Mouse (Mus musculus): Measurements from ENCODE around the gene Dkkl1. TPM values are rescaled to one million over a fixed set of nuclear protein-coding genes. Genes with fewer than 3 reads are reported as not detected.

The Dkkl1 gene
- polyA plus RNA-seq, 1 experiment: 4.2 TPM

- no peak overlapping the region for H3K4me3 ChIP-seq (ENCODE audit: low read depth, low read length)
- TF ChIP-seq EP300 (IDR thresholded peaks at IDR 0.05; ENCODE audit: insufficient read depth, low read depth, low read length) (no peak), POLR2A (IDR thresholded peaks at IDR 0.05; ENCODE audit: insufficient read depth, low read length) (no peak), CTCF (IDR thresholded peaks at IDR 0.05; ENCODE audit: low read depth, low read length) (no peak)
- H3K27me3 ChIP-seq (ENCODE audit: control insufficient read depth, insufficient read depth, low read length, poor library complexity, severe bottlenecking): peaks cover 1% of the 10 kb centered on the region; the same call in 1 of the 2 replicates
- no peak overlapping the region for H3K27ac ChIP-seq (ENCODE audit: insufficient read depth, low read length)
- no peaks in the 10 kb centered on the region for H3K4me1 ChIP-seq (ENCODE audit: control insufficient read depth, insufficient read depth, low read length)
- H3K36me3 ChIP-seq (ENCODE audit: control insufficient read depth, insufficient read depth, low read length, poor library complexity, severe bottlenecking): no peaks in the 10 kb centered on the region
- H3K9ac ChIP-seq (ENCODE audit: low read depth, poor library complexity, severe bottlenecking): no peak overlapping the region
- peaks cover 4% of the 10 kb centered on the region; the same call in 1 of the 2 replicates for H3K9me3 ChIP-seq (replicated peaks; ENCODE audit: control insufficient read depth, insufficient read depth, low read length, poor library complexity, severe bottlenecking)
These were observed 47.1 kb downstream of the Dkkl1 start for GRCm38 (mm10) chr7:45164833-45165232.

DNA sequence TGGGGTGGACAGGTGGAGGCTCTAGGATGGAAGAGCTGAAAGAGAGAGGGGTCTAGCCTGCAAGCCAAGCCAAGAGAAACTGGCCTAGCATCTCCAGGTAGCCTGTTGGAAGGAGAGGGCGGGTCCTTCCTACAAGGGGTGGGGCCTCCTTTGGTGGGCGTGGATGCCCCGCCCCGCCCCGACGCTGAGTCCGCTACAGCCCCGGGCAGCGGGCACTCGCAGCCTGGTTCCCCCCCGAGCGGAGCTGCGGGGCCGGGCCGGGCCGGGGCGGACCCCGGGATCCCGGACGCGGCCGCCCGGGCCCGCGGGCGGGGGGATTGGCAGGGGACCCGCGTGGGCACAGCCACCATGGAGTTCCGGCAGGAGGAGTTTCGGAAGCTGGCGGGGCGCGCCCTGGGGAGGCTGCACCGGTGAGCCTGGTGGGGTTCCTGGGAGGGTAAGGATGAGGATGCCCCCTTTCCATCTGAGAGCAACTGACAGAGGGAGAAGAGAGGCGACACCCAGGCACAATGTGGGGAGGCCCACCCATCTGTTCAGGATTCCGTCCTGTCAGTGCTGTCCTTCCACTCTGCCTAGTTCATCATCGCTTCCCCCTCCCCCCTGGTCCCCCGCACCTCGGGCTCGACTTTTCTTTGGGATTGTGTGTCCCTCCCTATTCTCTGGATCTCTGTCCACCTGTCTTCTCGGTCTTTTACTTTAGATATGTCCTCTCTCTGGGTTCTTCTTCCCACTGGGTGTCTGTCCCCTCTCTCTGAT is 48.0 kb downstream of the Dkkl1 start, which contains the start of gene Slc17a7:
Gene Slc17a7, plus strand, starts transcription at position 215 of the 756 bp plus-strand sequence.
- Histone ChIP-seq H3K4me1 (ENCODE audit: control insufficient read depth, insufficient read depth, low read length) (no peaks in the 10 kb centered on the region), H3K36me3 (ENCODE audit: control insufficient read depth, insufficient read depth, low read length, poor library complexity, severe bottlenecking) (no peaks in the 10 kb centered on the region), H3K9me3 (replicated peaks; ENCODE audit: control insufficient read depth, insufficient read depth, low read length, poor library complexity, severe bottlenecking) (no peaks in the 10 kb centered on the region), H3K27me3 (ENCODE audit: control insufficient read depth, insufficient read depth, low read length, poor library complexity, severe bottlenecking) (peaks cover 1% of the 10 kb centered on the region; the same call in 1 of the 2 replicates), H3K4me3 (ENCODE audit: low read depth, low read length) (peak within 1 kb of the TSS; percentile 59), H3K27ac (ENCODE audit: insufficient read depth, low read length) (no peak within 1 kb of the TSS), H3K9ac (ENCODE audit: low read depth, poor library complexity, severe bottlenecking) (peak within 1 kb of the TSS; percentile 47)
- TF ChIP-seq POLR2A (IDR thresholded peaks at IDR 0.05; ENCODE audit: insufficient read depth, low read length): no peak
- TF ChIP-seq EP300 (IDR thresholded peaks at IDR 0.05; ENCODE audit: insufficient read depth, low read depth, low read length): no peak
- no peak for TF ChIP-seq CTCF (IDR thresholded peaks at IDR 0.05; ENCODE audit: low read depth, low read length)

- no peak overlapping the region for H3K27ac ChIP-seq (ENCODE audit: insufficient read depth, low read length)
- no peaks in the 10 kb centered on the region for H3K9me3 ChIP-seq (replicated peaks; ENCODE audit: control insufficient read depth, insufficient read depth, low read length, poor library complexity, severe bottlenecking)
- H3K4me1 ChIP-seq (ENCODE audit: control insufficient read depth, insufficient read depth, low read length): no peaks in the 10 kb centered on the region
- TF ChIP-seq POLR2A (IDR thresholded peaks at IDR 0.05; ENCODE audit: insufficient read depth, low read length) (no peak), CTCF (IDR thresholded peaks at IDR 0.05; ENCODE audit: low read depth, low read length) (no peak), EP300 (IDR thresholded peaks at IDR 0.05; ENCODE audit: insufficient read depth, low read depth, low read length) (no peak)
- H3K36me3 ChIP-seq (ENCODE audit: control insufficient read depth, insufficient read depth, low read length, poor library complexity, severe bottlenecking): no peaks in the 10 kb centered on the region
- no peak overlapping the region for H3K4me3 ChIP-seq (ENCODE audit: low read depth, low read length)
- H3K27me3 ChIP-seq (ENCODE audit: control insufficient read depth, insufficient read depth, low read length, poor library complexity, severe bottlenecking): peaks cover 1% of the 10 kb centered on the region; the same call in 1 of the 2 replicates
- no peak overlapping the region for H3K9ac ChIP-seq (ENCODE audit: low read depth, poor library complexity, severe bottlenecking)
These were observed 48.8 kb downstream of the Dkkl1 start for GRCm38 (mm10) chr7:45162996-45163615.

DNA sequence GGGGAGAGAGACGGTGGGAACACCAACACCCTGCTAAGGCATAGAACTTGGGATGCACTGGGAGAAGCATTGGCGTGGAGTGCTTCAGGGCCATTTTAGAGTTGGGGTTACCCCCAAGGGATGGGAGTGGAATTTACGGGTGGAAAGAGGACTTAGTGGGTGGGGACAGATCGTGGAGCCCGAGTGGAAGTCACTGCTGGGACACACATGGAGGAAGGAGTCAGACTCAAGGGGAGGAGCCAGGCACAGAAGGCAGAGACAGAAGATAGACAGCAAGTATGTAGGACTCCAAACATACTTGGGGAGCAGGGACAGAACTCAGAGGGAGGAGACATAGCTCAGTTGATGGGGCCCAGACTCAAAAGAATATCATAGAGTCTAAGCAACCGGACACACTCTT is 49.4 kb downstream of the Dkkl1 start:
- no peak overlapping the region for H3K9ac ChIP-seq (ENCODE audit: low read depth, poor library complexity, severe bottlenecking)
- H3K9me3 ChIP-seq (replicated peaks; ENCODE audit: control insufficient read depth, insufficient read depth, low read length, poor library complexity, severe bottlenecking): no peaks in the 10 kb centered on the region
- no peak for TF ChIP-seq EP300 (IDR thresholded peaks at IDR 0.05; ENCODE audit: insufficient read depth, low read depth, low read length)
- TF ChIP-seq CTCF (IDR thresholded peaks at IDR 0.05; ENCODE audit: low read depth, low read length): no peak
- TF ChIP-seq POLR2A (IDR thresholded peaks at IDR 0.05; ENCODE audit: insufficient read depth, low read length): no peak
- H3K36me3 ChIP-seq (ENCODE audit: control insufficient read depth, insufficient read depth, low read length, poor library complexity, severe bottlenecking): no peaks in the 10 kb centered on the region
- no peaks in the 10 kb centered on the region for H3K4me1 ChIP-seq (ENCODE audit: control insufficient read depth, insufficient read depth, low read length)
- no peak overlapping the region for H3K27ac ChIP-seq (ENCODE audit: insufficient read depth, low read length)
- peak overlapping the region; percentile 29; the same call in 1 of the 2 replicates for H3K4me3 ChIP-seq (ENCODE audit: low read depth, low read length)
- H3K27me3 ChIP-seq (ENCODE audit: control insufficient read depth, insufficient read depth, low read length, poor library complexity, severe bottlenecking): peaks cover 1% of the 10 kb centered on the region; the same call in 1 of the 2 replicates

GRCm38 (mm10) chr7:45161612-45162473 is 50.1 kb downstream of the Dkkl1 start:
- no peak overlapping the region for H3K27ac ChIP-seq (ENCODE audit: insufficient read depth, low read length)
- no peak overlapping the region for H3K9ac ChIP-seq (ENCODE audit: low read depth, poor library complexity, severe bottlenecking)

More at GRCm38 (mm10) chr7:45161612-45162473, 50.1 kb downstream of the Dkkl1 start:
- no peaks in the 10 kb centered on the region for H3K36me3 ChIP-seq (ENCODE audit: control insufficient read depth, insufficient read depth, low read length, poor library complexity, severe bottlenecking)
- no peaks in the 10 kb centered on the region for H3K4me1 ChIP-seq (ENCODE audit: control insufficient read depth, insufficient read depth, low read length)
- H3K4me3 ChIP-seq (ENCODE audit: low read depth, low read length): peak overlapping the region; percentile 38
- TF ChIP-seq EP300 (IDR thresholded peaks at IDR 0.05; ENCODE audit: insufficient read depth, low read depth, low read length): no peak
- no peak for TF ChIP-seq POLR2A (IDR thresholded peaks at IDR 0.05; ENCODE audit: insufficient read depth, low read length)
- TF ChIP-seq CTCF (IDR thresholded peaks at IDR 0.05; ENCODE audit: low read depth, low read length): peak; percentile 94
- no peaks in the 10 kb centered on the region for H3K9me3 ChIP-seq (replicated peaks; ENCODE audit: control insufficient read depth, insufficient read depth, low read length, poor library complexity, severe bottlenecking)
- peaks cover 1% of the 10 kb centered on the region; the same call in 1 of the 2 replicates for H3K27me3 ChIP-seq (ENCODE audit: control insufficient read depth, insufficient read depth, low read length, poor library complexity, severe bottlenecking)
